Mouse (Mus musculus): ENCODE data around the gene Srsf9. TPM values are rescaled to one million over a fixed set of nuclear protein-coding genes. Genes with fewer than 3 reads are reported as not detected.
A peak's percentile ranks its signal among the peaks of the same experiment; 100 is the strongest.
"Not testable (repeated sequence)": the region's sequence is repeated elsewhere in the genome, so short reads cannot be mapped to it uniquely, and the experiment has no call there.

Srsf9 gene
- polyA plus RNA-seq, 1 experiment from 2014 or later: 433 TPM

GRCm38 (mm10) chr5:115374204-115374820, 47.3 kb downstream of the Srsf9 start:
- Histone ChIP-seq H3K4me1 (ENCODE audit: control insufficient read depth, insufficient read depth, low read length) (no peaks in the 10 kb centered on the region), H3K27ac (replicated peaks; ENCODE audit: low read depth, low read length) (no peak overlapping the region)

GRCm38 (mm10) chr5:115375436-115375835, 48.5 kb downstream of the Srsf9 start:
- no peak for ATAC-seq (ENCODE audit: insufficient number of reproducible peaks, low FRiP score, low TSS enrichment, low read depth)

More at GRCm38 (mm10) chr5:115374204-115374820, 47.3 kb downstream of the Srsf9 start:
- DNase-seq (ENCODE audit: low spot score): no peak
- peak overlapping the region; percentile 52 for H3K9ac ChIP-seq (ENCODE audit: low read length)
- H3K9me3 ChIP-seq (ENCODE audit: control insufficient read depth, low read length): no peaks in the 10 kb centered on the region
- WGBS: 23% methylated on average over 11 of the region's 11 CpGs
- peak overlapping the region; percentile 46 for H3K4me2 ChIP-seq (ENCODE audit: low read depth, severe bottlenecking)
- H3K36me3 ChIP-seq (ENCODE audit: control insufficient read depth, insufficient read depth, low read length): no peaks in the 10 kb centered on the region
- no peak overlapping the region for H3K4me3 ChIP-seq (ENCODE audit: low read depth, low read length)
- H3K27me3 ChIP-seq (ENCODE audit: control insufficient read depth, insufficient read depth, low read length): no peaks in the 10 kb centered on the region
- ATAC-seq (ENCODE audit: insufficient number of reproducible peaks, low FRiP score, low TSS enrichment, low read depth): no peak

GRCm38 (mm10) chr5:115378882-115379281, 51.9 kb downstream of the Srsf9 start:
- not testable (repeated sequence) for H3K9ac ChIP-seq (ENCODE audit: low read length); DNase-seq (ENCODE audit: low spot score); H3K4me2 ChIP-seq (ENCODE audit: low read depth, severe bottlenecking); H3K27me3 ChIP-seq (ENCODE audit: control insufficient read depth, insufficient read depth, low read length); ATAC-seq (ENCODE audit: insufficient number of reproducible peaks, low FRiP score, low TSS enrichment, low read depth); H3K27ac ChIP-seq (replicated peaks; ENCODE audit: low read depth, low read length); H3K36me3 ChIP-seq (ENCODE audit: control insufficient read depth, insufficient read depth, low read length); H3K9me3 ChIP-seq (ENCODE audit: control insufficient read depth, low read length); H3K4me3 ChIP-seq (ENCODE audit: low read depth, low read length); H3K4me1 ChIP-seq (ENCODE audit: control insufficient read depth, insufficient read depth, low read length)
- WGBS: 79% methylated on average over 2 of the region's 2 CpGs

More at GRCm38 (mm10) chr5:115375436-115375835, 48.5 kb downstream of the Srsf9 start:
- H3K27ac ChIP-seq (replicated peaks; ENCODE audit: low read depth, low read length): no peak overlapping the region
- H3K4me2 ChIP-seq (ENCODE audit: low read depth, severe bottlenecking): no peak overlapping the region
- no peak overlapping the region for H3K4me3 ChIP-seq (ENCODE audit: low read depth, low read length)
- H3K9me3 ChIP-seq (ENCODE audit: control insufficient read depth, low read length): no peaks in the 10 kb centered on the region
- no peak for DNase-seq (ENCODE audit: low spot score)
- H3K36me3 ChIP-seq (ENCODE audit: control insufficient read depth, insufficient read depth, low read length): no peaks in the 10 kb centered on the region
- WGBS: 80% methylated on average over 2 of the region's 2 CpGs
- H3K27me3 ChIP-seq (ENCODE audit: control insufficient read depth, insufficient read depth, low read length): no peaks in the 10 kb centered on the region
- H3K4me1 ChIP-seq (ENCODE audit: control insufficient read depth, insufficient read depth, low read length): no peaks in the 10 kb centered on the region
- no peak overlapping the region for H3K9ac ChIP-seq (ENCODE audit: low read length)

Other genes with a start within 250 kb of the Srsf9 start
- 36.5 and 39.5 TPM in 2 replicates for gene Gm10401, start 228.9 kb upstream of the Srsf9 start, polyA plus RNA-seq (2014; fragmentation: Nextera tagmentation; extraction: Ambion mirVana)
- 41.5 and 49.3 TPM in 2 replicates for gene Acads, start 207.8 kb upstream of the Srsf9 start, polyA plus RNA-seq (2014; fragmentation: Nextera tagmentation; extraction: Ambion mirVana)
- 65.3 and 65.4 TPM in 2 replicates for gene Unc119b, start 192.2 kb upstream of the Srsf9 start, polyA plus RNA-seq (2014; fragmentation: Nextera tagmentation; extraction: Ambion mirVana)
- gene Mlec, start 169.0 kb upstream of the Srsf9 start, polyA plus RNA-seq (2014; fragmentation: Nextera tagmentation; extraction: Ambion mirVana): 51.5 and 58.8 TPM in 2 replicates
- gene Cabp1, start 132.8 kb upstream of the Srsf9 start, polyA plus RNA-seq (2014; fragmentation: Nextera tagmentation; extraction: Ambion mirVana): 1.2 and 1.9 TPM in 2 replicates
- gene Pop5, start 91.3 kb upstream of the Srsf9 start, polyA plus RNA-seq (2014; fragmentation: Nextera tagmentation; extraction: Ambion mirVana): 118 and 123 TPM in 2 replicates
- gene Rnf10, start 54.3 kb upstream of the Srsf9 start, polyA plus RNA-seq (2014; fragmentation: Nextera tagmentation; extraction: Ambion mirVana): 77.5 and 105 TPM in 2 replicates
- gene Coq5, start 47.5 kb upstream of the Srsf9 start, polyA plus RNA-seq (2014; fragmentation: Nextera tagmentation; extraction: Ambion mirVana): 51.4 and 54.6 TPM in 2 replicates
- gene Dynll1, start 26.2 kb upstream of the Srsf9 start, polyA plus RNA-seq (2014; fragmentation: Nextera tagmentation; extraction: Ambion mirVana): 1,968 and 2,035 TPM in 2 replicates
- gene Gatc, start 14.0 kb downstream of the Srsf9 start, polyA plus RNA-seq (2014; fragmentation: Nextera tagmentation; extraction: Ambion mirVana): 42.5 and 46.7 TPM in 2 replicates
- 59.8 and 64.4 TPM in 2 replicates for gene Triap1, start 14.0 kb downstream of the Srsf9 start, polyA plus RNA-seq (2014; fragmentation: Nextera tagmentation; extraction: Ambion mirVana)
- 712 and 734 TPM in 2 replicates for gene Cox6a1, start 21.8 kb downstream of the Srsf9 start, polyA plus RNA-seq (2014; fragmentation: Nextera tagmentation; extraction: Ambion mirVana)
- gene Msi1, start 102.4 kb downstream of the Srsf9 start, polyA plus RNA-seq (2014; fragmentation: Nextera tagmentation; extraction: Ambion mirVana): 45.9 and 48.3 TPM in 2 replicates
- gene Pla2g1b, start 139.1 kb downstream of the Srsf9 start, polyA plus RNA-seq (2014; fragmentation: Nextera tagmentation; extraction: Ambion mirVana): not detected in 2 replicates
- gene Sirt4, start 157.5 kb downstream of the Srsf9 start, polyA plus RNA-seq (2014; fragmentation: Nextera tagmentation; extraction: Ambion mirVana): 19.2 and 19.7 TPM in 2 replicates
- 13.5 and 17.7 TPM in 2 replicates for gene Pxn, start 179.5 kb downstream of the Srsf9 start, polyA plus RNA-seq (2014; fragmentation: Nextera tagmentation; extraction: Ambion mirVana)
- 1,447 and 1,526 TPM in 2 replicates for gene Rplp0, start 232.3 kb downstream of the Srsf9 start, polyA plus RNA-seq (2014; fragmentation: Nextera tagmentation; extraction: Ambion mirVana)
- 39.6 and 44.5 TPM in 2 replicates for gene Gcn1l1, start 238.1 kb downstream of the Srsf9 start, polyA plus RNA-seq (2014; fragmentation: Nextera tagmentation; extraction: Ambion mirVana)

Measured in limb, embryonic 11.5 days (tissue).